Mouse (Mus musculus): Measurements from ENCODE around the gene Lcor. TPM values are rescaled to one million over a fixed set of nuclear protein-coding genes. Genes with fewer than 3 reads are reported as not detected.

Gene Lcor
- polyA plus RNA-seq, 1 experiment: 2.9 TPM

GRCm38 (mm10) chr19:41484361-41484760, 1.9 kb downstream of the Lcor start:
- Histone ChIP-seq H3K27ac (ENCODE audit: insufficient read depth, low read depth, low read length) (no peak overlapping the region), H3K36me3 (ENCODE audit: control insufficient read depth, insufficient read depth, low read length) (peaks cover 3% of the 10 kb centered on the region), H3K4me1 (ENCODE audit: control insufficient read depth, insufficient read depth, insufficient read length, low read length) (peaks cover 3% of the 10 kb centered on the region; the same call in 1 of the 2 replicates), H3K4me3 (ENCODE audit: low read depth, low read length) (no peak overlapping the region), H3K27me3 (ENCODE audit: control insufficient read depth, insufficient read depth, low read length) (no peaks in the 10 kb centered on the region)
- TF ChIP-seq CTCF (IDR thresholded peaks at IDR 0.05; ENCODE audit: extremely low read depth, insufficient read length, insufficient replicate concordance, low read depth, low read length) (no peak), POLR2A (IDR thresholded peaks at IDR 0.05; ENCODE audit: low read depth, low read length) (no peak)
- 22% methylated on average over 5 of the region's 5 CpGs for WGBS

GRCm38 (mm10) chr19:41495382-41496032, 13.1 kb downstream of the Lcor start:
- WGBS: 14% methylated on average over 4 of the region's 4 CpGs
- Histone ChIP-seq H3K4me1 (ENCODE audit: control insufficient read depth, insufficient read depth, insufficient read length, low read length) (peaks cover 2% of the 10 kb centered on the region; the same call in 1 of the 2 replicates), H3K27me3 (ENCODE audit: control insufficient read depth, insufficient read depth, low read length) (no peaks in the 10 kb centered on the region), H3K4me3 (ENCODE audit: low read depth, low read length) (no peak overlapping the region), H3K27ac (ENCODE audit: insufficient read depth, low read depth, low read length) (no peak overlapping the region), H3K36me3 (ENCODE audit: control insufficient read depth, insufficient read depth, low read length) (0 out of 2 replicates have a peak, but pooled peaks cover 3% of the 10 kb centered on the region)
- no peak for TF ChIP-seq POLR2A (IDR thresholded peaks at IDR 0.05; ENCODE audit: low read depth, low read length)
- no peak for TF ChIP-seq CTCF (IDR thresholded peaks at IDR 0.05; ENCODE audit: extremely low read depth, insufficient read length, insufficient replicate concordance, low read depth, low read length)

- 0 out of 2 replicates have a peak, but pooled peaks cover 3% of the 10 kb centered on the region for H3K36me3 ChIP-seq (ENCODE audit: control insufficient read depth, insufficient read depth, low read length)
- H3K4me1 ChIP-seq (ENCODE audit: control insufficient read depth, insufficient read depth, insufficient read length, low read length): peaks cover 2% of the 10 kb centered on the region; the same call in 1 of the 2 replicates
- no peaks in the 10 kb centered on the region for H3K27me3 ChIP-seq (ENCODE audit: control insufficient read depth, insufficient read depth, low read length)
- TF ChIP-seq CTCF (IDR thresholded peaks at IDR 0.05; ENCODE audit: extremely low read depth, insufficient read length, insufficient replicate concordance, low read depth, low read length) (no peak), POLR2A (IDR thresholded peaks at IDR 0.05; ENCODE audit: low read depth, low read length) (no peak)
- H3K4me3 ChIP-seq (ENCODE audit: low read depth, low read length): no peak overlapping the region
- H3K27ac ChIP-seq (ENCODE audit: insufficient read depth, low read depth, low read length): no peak overlapping the region
Observed at GRCm38 (mm10) chr19:41496058-41496457, 13.6 kb downstream of the Lcor start.

- Histone ChIP-seq H3K4me1 (ENCODE audit: control insufficient read depth, insufficient read depth, insufficient read length, low read length) (0 out of 2 replicates have a peak, but pooled peaks cover 2% of the 10 kb centered on the region), H3K27ac (ENCODE audit: insufficient read depth, low read depth, low read length) (no peak overlapping the region), H3K36me3 (ENCODE audit: control insufficient read depth, insufficient read depth, low read length) (no peaks in the 10 kb centered on the region), H3K27me3 (ENCODE audit: control insufficient read depth, insufficient read depth, low read length) (no peaks in the 10 kb centered on the region), H3K4me3 (ENCODE audit: low read depth, low read length) (no peak overlapping the region)
- WGBS: 86% methylated on average over 8 of the region's 8 CpGs
- no peak for TF ChIP-seq CTCF (IDR thresholded peaks at IDR 0.05; ENCODE audit: extremely low read depth, insufficient read length, insufficient replicate concordance, low read depth, low read length)
- TF ChIP-seq POLR2A (IDR thresholded peaks at IDR 0.05; ENCODE audit: low read depth, low read length): no peak
Observed at GRCm38 (mm10) chr19:41507872-41508271, 25.4 kb downstream of the Lcor start.

GRCm38 (mm10) chr19:41514836-41515235, 32.4 kb downstream of the Lcor start:
- WGBS: 94% methylated on average over 1 of the region's 1 CpGs
- 0 out of 2 replicates have a peak, but pooled peaks cover 2% of the 10 kb centered on the region for H3K4me1 ChIP-seq (ENCODE audit: control insufficient read depth, insufficient read depth, insufficient read length, low read length)
- no peak overlapping the region for H3K27ac ChIP-seq (ENCODE audit: insufficient read depth, low read depth, low read length)
- H3K36me3 ChIP-seq (ENCODE audit: control insufficient read depth, insufficient read depth, low read length): no peaks in the 10 kb centered on the region
- no peaks in the 10 kb centered on the region for H3K27me3 ChIP-seq (ENCODE audit: control insufficient read depth, insufficient read depth, low read length)
- no peak overlapping the region for H3K4me3 ChIP-seq (ENCODE audit: low read depth, low read length)
- TF ChIP-seq CTCF (IDR thresholded peaks at IDR 0.05; ENCODE audit: extremely low read depth, insufficient read length, insufficient replicate concordance, low read depth, low read length): no peak

- WGBS: 69% methylated on average over 1 of the region's 1 CpGs
- Histone ChIP-seq H3K4me1 (ENCODE audit: control insufficient read depth, insufficient read depth, insufficient read length, low read length) (0 out of 2 replicates have a peak, but pooled peaks cover 2% of the 10 kb centered on the region), H3K4me3 (ENCODE audit: low read depth, low read length) (no peak overlapping the region), H3K27me3 (ENCODE audit: control insufficient read depth, insufficient read depth, low read length) (no peaks in the 10 kb centered on the region), H3K27ac (ENCODE audit: insufficient read depth, low read depth, low read length) (no peak overlapping the region), H3K36me3 (ENCODE audit: control insufficient read depth, insufficient read depth, low read length) (no peaks in the 10 kb centered on the region)
- TF ChIP-seq POLR2A (IDR thresholded peaks at IDR 0.05; ENCODE audit: low read depth, low read length): no peak
- TF ChIP-seq CTCF (IDR thresholded peaks at IDR 0.05; ENCODE audit: extremely low read depth, insufficient read length, insufficient replicate concordance, low read depth, low read length): no peak
Observed at GRCm38 (mm10) chr19:41515549-41515948, 33.1 kb downstream of the Lcor start.

GRCm38 (mm10) chr19:41517006-41517405, 34.6 kb downstream of the Lcor start:
- 90% methylated on average over 3 of the region's 3 CpGs for WGBS
- Histone ChIP-seq H3K36me3 (ENCODE audit: control insufficient read depth, insufficient read depth, low read length) (no peaks in the 10 kb centered on the region), H3K27me3 (ENCODE audit: control insufficient read depth, insufficient read depth, low read length) (no peaks in the 10 kb centered on the region), H3K27ac (ENCODE audit: insufficient read depth, low read depth, low read length) (no peak overlapping the region), H3K4me3 (ENCODE audit: low read depth, low read length) (no peak overlapping the region), H3K4me1 (ENCODE audit: control insufficient read depth, insufficient read depth, insufficient read length, low read length) (0 out of 2 replicates have a peak, but pooled peaks cover 3% of the 10 kb centered on the region)
- TF ChIP-seq POLR2A (IDR thresholded peaks at IDR 0.05; ENCODE audit: low read depth, low read length): no peak
- TF ChIP-seq CTCF (IDR thresholded peaks at IDR 0.05; ENCODE audit: extremely low read depth, insufficient read length, insufficient replicate concordance, low read depth, low read length): no peak
